Mouse (Mus musculus): Measurements from ENCODE around the gene Tdp2.
A peak's percentile ranks its signal among the peaks of the same experiment; 100 is the strongest.
"Not testable (repeated sequence)": the region's sequence is repeated elsewhere in the genome, so short reads cannot be mapped to it uniquely, and the experiment has no call there.

Tdp2 gene

DNA sequence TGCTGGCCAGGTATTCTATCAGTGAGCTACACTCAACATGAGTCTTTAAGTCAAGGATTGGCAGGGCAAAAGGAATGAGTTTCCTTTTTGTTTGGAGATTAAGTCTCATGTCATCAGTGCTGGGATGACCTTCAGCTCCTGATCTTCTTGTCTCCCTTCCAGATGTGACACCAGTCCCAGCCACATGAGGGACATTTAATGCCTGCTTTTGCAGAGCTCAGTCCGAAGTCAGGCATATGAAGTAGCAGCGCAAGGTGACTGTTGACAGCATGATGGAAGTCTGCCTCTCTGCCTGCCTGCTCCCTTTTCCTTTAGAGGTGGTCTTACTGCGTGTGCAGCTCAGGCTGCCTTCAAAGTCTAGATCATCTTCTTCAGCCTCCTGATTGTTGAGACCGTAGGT is 6.8 kb upstream of the Tdp2 start:
- DNase-seq (ENCODE audit: low read depth, low spot score) = no peak

- no peak for DNase-seq (ENCODE audit: low read depth, low spot score)
Observed at GRCm38 (mm10) chr13:24825587-24825986, 5.9 kb upstream of the Tdp2 start.

DNA sequence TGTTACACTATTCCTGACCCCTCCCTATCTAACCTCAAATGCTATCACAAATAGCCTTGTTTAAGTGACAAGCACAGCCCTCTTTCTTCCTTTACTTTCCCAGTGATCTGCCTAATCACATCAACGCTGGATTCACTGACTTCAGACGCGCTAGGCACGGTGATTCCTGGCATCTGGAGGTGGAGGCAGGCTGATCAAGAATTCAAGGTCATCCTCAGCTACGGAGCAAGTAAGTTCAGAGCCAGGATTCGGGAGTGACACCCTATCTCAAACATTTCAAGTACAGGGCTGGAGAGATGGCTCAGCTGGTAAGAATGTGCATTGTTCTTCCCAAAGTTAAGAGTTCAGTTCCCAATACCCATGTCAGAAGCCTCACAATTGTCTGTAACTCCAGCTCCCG is 5.4 kb upstream of the Tdp2 start:
- no peak for DNase-seq (ENCODE audit: low read depth, low spot score)

- no peak for DNase-seq (ENCODE audit: low read depth, low spot score)
Observed at GRCm38 (mm10) chr13:24830756-24831352, 625 bp upstream of the Tdp2 start.

- peak; percentile 23 for DNase-seq (ENCODE audit: low read depth, low spot score)
Observed at GRCm38 (mm10) chr13:24832131-24832810, 792 bp downstream of the Tdp2 start.

DNA sequence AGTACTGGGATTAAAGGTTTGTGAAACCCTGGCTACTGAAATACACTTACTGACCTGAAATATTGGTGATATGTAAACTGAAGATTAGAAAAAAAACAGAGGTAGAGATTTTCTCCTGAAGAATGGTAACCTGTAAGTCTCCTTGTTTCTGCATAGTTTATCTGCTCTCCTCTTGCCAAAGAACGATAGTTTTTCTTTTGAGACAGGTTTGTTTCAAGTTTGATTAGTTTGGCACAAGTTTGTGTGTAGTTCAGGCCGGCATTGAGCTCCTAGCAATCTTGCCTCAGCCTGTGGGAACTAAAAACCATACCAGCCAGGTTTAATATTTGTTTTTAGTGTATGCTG is 1.3 kb downstream of the Tdp2 start:
- DNase-seq (ENCODE audit: low read depth, low spot score) = no peak

GRCm38 (mm10) chr13:24837765-24838164 is 6.3 kb downstream of the Tdp2 start:
- not testable (repeated sequence) for DNase-seq (ENCODE audit: low read depth, low spot score)

DNA sequence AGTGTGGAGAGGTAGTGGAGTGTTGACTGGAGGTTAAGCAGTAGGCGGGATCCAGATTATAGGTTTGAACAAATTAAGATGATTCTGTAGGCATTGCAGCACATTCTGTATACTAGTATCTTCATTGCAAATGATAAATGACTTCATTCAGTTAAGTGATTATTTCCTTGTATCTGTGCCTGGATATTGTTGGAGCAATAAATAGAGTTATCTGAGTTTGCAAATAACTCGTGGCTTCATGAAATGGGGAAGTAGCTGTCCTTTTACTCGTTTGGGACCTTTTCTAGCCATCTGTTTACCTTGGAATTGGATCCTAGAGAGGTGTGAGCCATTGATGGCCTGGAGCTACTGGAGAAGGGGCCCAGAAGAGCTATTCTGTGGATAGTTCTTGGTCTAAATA is 8.4 kb downstream of the Tdp2 start:
- no peak for DNase-seq (ENCODE audit: low read depth, low spot score)

DNA sequence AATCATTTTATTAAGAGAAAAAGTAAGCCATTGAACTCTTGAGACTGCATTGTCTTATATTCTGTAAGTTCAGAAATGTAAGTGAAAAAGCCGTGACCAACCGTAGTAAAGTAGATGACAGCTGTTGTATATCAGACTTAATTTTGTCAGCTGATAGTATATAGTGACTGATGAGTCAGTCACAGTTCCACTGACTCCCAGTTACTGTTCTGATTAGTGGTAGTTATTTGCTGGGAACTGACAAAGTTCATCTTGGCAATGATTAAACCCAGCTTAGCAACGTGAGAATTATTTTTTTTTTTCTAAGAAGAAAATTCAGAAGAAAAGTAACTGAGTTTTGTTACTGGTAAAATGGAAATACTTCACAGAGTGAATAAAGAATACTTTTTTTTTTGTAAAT is 10.2 kb downstream of the Tdp2 start:
- no peak for DNase-seq (ENCODE audit: low read depth, low spot score)

- DNase-seq (ENCODE audit: low read depth, low spot score) = peak; percentile 26
Observed at GRCm38 (mm10) chr13:24844983-24845955, 13.8 kb downstream of the Tdp2 start, which contains the start of gene D130043K22Rik. Gene D130043K22Rik, plus strand, starts transcription at chr13:24845135.

- DNase-seq (ENCODE audit: low read depth, low spot score) = no peak
Observed at GRCm38 (mm10) chr13:24849318-24849717, 17.8 kb downstream of the Tdp2 start.

- DNase-seq (ENCODE audit: low read depth, low spot score) = no peak
Observed at GRCm38 (mm10) chr13:24851989-24852388, 20.5 kb downstream of the Tdp2 start.

- DNase-seq (ENCODE audit: low read depth, low spot score) = no peak
Observed at GRCm38 (mm10) chr13:24852570-24852969, 21.1 kb downstream of the Tdp2 start.

- no peak for DNase-seq (ENCODE audit: low read depth, low spot score)
Observed at GRCm38 (mm10) chr13:24859115-24859514, 27.6 kb downstream of the Tdp2 start.

DNA sequence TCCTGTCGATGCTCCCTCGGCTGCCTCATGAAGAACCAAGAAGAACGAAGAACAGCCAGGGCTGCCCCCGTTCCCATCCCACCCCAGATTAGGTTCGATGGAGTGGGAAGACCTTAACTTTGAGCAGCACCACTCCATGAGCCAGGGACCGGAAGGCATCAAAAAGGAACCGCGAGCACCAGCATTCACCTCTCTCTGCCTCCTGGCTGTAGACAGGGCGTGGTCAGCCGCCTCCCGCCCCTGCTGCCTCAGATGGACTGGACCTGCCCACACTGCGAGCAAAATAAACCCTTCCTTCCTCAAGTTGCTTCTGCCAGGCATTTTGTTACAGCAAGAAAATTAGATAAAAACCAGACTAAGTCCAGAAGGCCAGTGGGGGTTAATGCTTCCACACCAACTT is 29.6 kb downstream of the Tdp2 start:
- no peak for DNase-seq (ENCODE audit: low read depth, low spot score)

GRCm38 (mm10) chr13:24862021-24862420 is 30.5 kb downstream of the Tdp2 start:
- DNase-seq (ENCODE audit: low read depth, low spot score) = no peak

- DNase-seq (ENCODE audit: low read depth, low spot score) = peak; percentile 13
Observed at GRCm38 (mm10) chr13:24862520-24862919, 31.0 kb downstream of the Tdp2 start.

DNA sequence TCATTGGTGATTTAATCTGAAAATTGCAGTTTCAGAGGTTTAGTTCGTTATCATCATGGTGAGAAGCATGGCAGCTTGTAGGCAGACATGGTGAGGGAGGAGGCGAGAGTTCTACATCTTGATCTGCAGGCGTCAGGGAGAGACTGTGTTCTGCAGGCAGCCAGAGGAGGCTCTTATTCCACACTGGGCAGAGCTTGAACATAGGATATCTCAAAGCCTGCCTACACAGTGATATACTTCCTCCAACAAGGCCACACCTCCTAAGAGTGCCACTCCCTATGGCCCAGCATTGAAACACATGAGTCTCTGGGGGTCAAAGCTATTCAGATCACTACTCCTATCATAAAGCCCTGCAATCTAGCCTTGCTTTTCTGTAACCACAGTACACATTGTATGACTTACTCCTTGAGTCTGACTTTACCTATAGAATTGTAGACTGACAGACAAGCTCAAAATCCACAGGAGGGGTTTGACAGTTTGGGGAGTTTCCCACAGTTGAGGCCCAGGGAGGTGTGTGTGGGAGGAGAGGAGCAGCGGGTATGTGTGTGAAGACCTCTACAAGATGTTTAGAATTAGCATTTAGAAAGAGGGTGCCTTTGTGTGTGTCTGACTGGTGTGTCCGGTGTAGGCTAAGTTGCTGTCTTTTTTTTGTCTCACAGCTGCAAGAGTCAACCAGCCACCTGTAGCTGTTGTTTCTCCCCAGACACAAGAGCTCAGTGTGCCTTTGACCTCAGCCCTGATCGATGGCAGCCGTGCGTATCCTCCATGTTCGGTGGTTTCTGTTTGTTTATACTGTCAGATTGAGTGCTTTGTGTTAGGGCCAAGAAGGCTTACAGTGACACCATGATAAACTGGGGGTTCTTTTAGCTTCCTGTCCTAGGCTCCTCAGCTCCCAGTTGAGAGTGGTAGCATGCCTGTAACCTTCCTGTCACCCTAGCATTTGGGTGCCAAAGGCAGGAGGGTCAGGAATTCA is 35.2 kb downstream of the Tdp2 start:
- DNase-seq (ENCODE audit: low read depth, low spot score) = no peak

GRCm38 (mm10) chr13:24867789-24868188 is 36.3 kb downstream of the Tdp2 start:
- no peak for DNase-seq (ENCODE audit: low read depth, low spot score)

- DNase-seq (ENCODE audit: low read depth, low spot score) = no peak
Observed at GRCm38 (mm10) chr13:24868233-24868632, 36.8 kb downstream of the Tdp2 start.

DNA sequence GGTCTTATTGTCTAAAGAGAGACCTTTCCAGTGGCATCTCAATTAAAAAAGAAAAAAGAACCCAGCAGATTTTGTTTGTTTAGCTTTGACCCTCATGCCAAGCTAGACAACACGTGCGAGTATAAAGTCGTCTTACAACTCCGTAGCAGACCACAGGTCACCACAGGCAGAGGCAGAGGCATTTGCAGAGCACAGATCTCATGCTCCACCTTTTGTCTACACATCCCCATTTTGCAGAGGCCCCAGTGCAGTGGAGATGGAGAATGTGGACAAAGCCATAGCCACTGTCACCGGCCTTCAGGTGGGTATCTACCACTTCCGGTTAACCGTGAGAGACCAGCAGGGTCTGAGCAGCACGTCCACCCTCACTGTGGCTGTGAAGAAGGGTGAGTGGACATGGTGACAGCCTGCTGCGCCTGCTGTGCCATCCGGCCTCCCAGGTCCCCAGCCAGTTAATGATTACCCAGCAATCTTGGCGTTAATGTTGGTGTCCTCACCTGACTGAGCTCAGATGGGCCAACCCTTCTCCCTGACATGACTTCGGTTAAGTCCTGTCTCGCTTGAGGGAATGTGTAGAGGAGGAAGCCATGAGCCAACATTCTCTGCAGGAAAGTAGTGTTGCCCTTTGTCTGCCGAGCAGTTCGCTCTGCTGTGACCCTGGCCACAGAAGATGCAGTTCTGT is 48.0 kb downstream of the Tdp2 start:
- DNase-seq (ENCODE audit: low read depth, low spot score) = no peak

All from embryo, embryonic 11.5 days (tissue).